Mouse (Mus musculus): ENCODE measurements around the gene Snorc. TPM values are rescaled to one million over a fixed set of nuclear protein-coding genes. Genes with fewer than 3 reads are reported as not detected.

The Snorc gene
- not detected for polyA plus RNA-seq (2014; fragmentation: Illumina TruSeq; extraction: RNeasy Lipid Tissue Mini Kit (QIAGEN cat#74804); ENCODE audit: low read depth, low replicate concordance)

GRCm38 (mm10) chr1:87469971-87470370 is at the start of gene Snorc:
Gene Snorc, plus strand, starts transcription at chr1:87470271.

DNA sequence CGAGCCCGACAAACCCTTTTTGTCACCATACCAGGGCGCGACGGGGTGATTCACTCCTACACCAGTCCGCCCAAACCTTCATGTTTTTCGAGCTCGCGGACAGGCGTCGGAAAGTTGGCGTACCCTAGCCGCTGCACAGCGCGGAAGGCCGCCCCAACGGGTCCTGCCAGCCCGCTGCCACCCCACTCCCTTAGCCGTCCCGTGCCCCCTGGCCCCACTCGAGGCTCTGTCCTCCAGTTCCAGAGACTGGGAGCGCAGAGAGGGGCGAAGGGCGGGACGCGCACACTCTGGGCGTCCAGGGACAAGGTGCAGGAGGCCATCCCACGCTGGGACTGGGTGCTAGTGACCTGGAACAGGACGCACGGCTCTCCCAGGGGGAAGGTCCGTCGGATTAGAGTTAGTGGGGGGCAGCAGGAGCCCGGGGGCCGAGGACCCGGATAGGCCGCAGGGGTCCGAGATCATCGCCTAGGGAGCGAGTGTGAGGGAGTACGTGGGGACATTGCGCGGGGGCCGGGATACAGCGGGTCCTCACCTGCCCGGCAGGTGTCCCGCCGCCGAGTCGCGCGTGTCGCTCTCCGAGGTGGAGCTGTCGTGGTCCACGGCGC is 39.6 kb downstream of the Snorc start, which contains the start of gene Neu2:
Gene Neu2 (plus strand): TSS at position 329 of the 605 bp plus-strand sequence.

Other genes starting within 250 kb of the Snorc start
- 0.82 TPM for gene Efhd1, start 205.9 kb upstream of the Snorc start, polyA plus RNA-seq (2014; fragmentation: Illumina TruSeq; extraction: RNeasy Lipid Tissue Mini Kit (QIAGEN cat#74804); ENCODE audit: low read depth, low replicate concordance)
- gene Gigyf2, start 143.3 kb upstream of the Snorc start, polyA plus RNA-seq (2014; fragmentation: Illumina TruSeq; extraction: RNeasy Lipid Tissue Mini Kit (QIAGEN cat#74804); ENCODE audit: low read depth, low replicate concordance), result 33.4 TPM
- gene Kcnj13, start 75.5 kb upstream of the Snorc start, polyA plus RNA-seq (2014; fragmentation: Illumina TruSeq; extraction: RNeasy Lipid Tissue Mini Kit (QIAGEN cat#74804); ENCODE audit: low read depth, low replicate concordance), result not detected
- 0.37 TPM for gene Neu2, start 39.6 kb downstream of the Snorc start, polyA plus RNA-seq (2014; fragmentation: Illumina TruSeq; extraction: RNeasy Lipid Tissue Mini Kit (QIAGEN cat#74804); ENCODE audit: low read depth, low replicate concordance)
- gene Ngef, start 103.6 kb downstream of the Snorc start, polyA plus RNA-seq (2014; fragmentation: Illumina TruSeq; extraction: RNeasy Lipid Tissue Mini Kit (QIAGEN cat#74804); ENCODE audit: low read depth, low replicate concordance), result 2.2 TPM
- gene Inpp5d, start 150.0 kb downstream of the Snorc start, polyA plus RNA-seq (2014; fragmentation: Illumina TruSeq; extraction: RNeasy Lipid Tissue Mini Kit (QIAGEN cat#74804); ENCODE audit: low read depth, low replicate concordance), result 2.2 TPM

All from liver, adult 10 weeks (tissue).